Mouse (Mus musculus): Measurements from ENCODE around the gene Il6ra. TPM values are rescaled to one million over a fixed set of nuclear protein-coding genes. Genes with fewer than 3 reads are reported as not detected.
"Not testable (repeated sequence)": the region's sequence is repeated elsewhere in the genome, so short reads cannot be mapped to it uniquely, and the experiment has no call there.

Gene Il6ra
- polyA plus RNA-seq, 1 experiment from 2014 or later: 29.9 TPM

- H3K27ac ChIP-seq: no peak overlapping the region
- no peaks in the 10 kb centered on the region for H3K79me2 ChIP-seq (ENCODE audit: inconsistent target)
These were observed 37.2 kb downstream of the Il6ra start for GRCm38 (mm10) chr3:89875781-89876180.

DNA sequence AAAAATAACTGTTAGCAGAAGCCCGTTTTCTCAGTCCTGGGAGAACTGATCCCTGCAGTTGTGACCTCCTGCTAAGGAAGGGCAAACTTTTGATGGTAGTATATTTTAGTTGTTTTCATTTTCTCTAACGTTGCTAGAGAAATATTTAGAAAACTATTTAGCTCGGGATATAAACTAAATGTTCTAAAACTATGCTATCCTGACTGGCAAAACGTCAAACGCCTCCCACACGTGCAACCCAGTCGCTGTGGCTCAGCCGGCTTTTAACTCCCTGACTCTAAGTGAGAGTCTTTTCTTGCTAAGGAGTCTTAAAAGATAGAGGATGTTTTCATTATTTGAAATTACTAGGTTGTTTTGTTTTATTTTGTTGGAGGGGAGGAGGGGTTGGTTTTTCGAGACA lies 38.0 kb downstream of the Il6ra start:
- no peaks in the 10 kb centered on the region for H3K79me2 ChIP-seq (ENCODE audit: inconsistent target)
- WGBS (ENCODE audit: missing documents): 94% methylated on average over 9 of the region's 9 CpGs
- no peak overlapping the region for H3K27ac ChIP-seq
- H3K36me3 ChIP-seq (ENCODE audit: inconsistent target): peaks cover 88% of the 10 kb centered on the region
- no peak overlapping the region for H3K4me3 ChIP-seq (ENCODE audit: inconsistent target)

More at GRCm38 (mm10) chr3:89875781-89876180, 37.2 kb downstream of the Il6ra start:
- H3K36me3 ChIP-seq (ENCODE audit: inconsistent target): peaks cover 87% of the 10 kb centered on the region
- 95% methylated on average over 8 of the region's 8 CpGs for WGBS (ENCODE audit: missing documents)
- no peak overlapping the region for H3K4me3 ChIP-seq (ENCODE audit: inconsistent target)

GRCm38 (mm10) chr3:89874076-89874475 lies 38.9 kb downstream of the Il6ra start:
- H3K79me2 ChIP-seq (ENCODE audit: inconsistent target): no peaks in the 10 kb centered on the region
- peaks cover 89% of the 10 kb centered on the region for H3K36me3 ChIP-seq (ENCODE audit: inconsistent target)
- H3K27ac ChIP-seq: no peak overlapping the region
- no peak overlapping the region for H3K4me3 ChIP-seq (ENCODE audit: inconsistent target)
- 97% methylated on average over 5 of the region's 5 CpGs for WGBS (ENCODE audit: missing documents)

DNA sequence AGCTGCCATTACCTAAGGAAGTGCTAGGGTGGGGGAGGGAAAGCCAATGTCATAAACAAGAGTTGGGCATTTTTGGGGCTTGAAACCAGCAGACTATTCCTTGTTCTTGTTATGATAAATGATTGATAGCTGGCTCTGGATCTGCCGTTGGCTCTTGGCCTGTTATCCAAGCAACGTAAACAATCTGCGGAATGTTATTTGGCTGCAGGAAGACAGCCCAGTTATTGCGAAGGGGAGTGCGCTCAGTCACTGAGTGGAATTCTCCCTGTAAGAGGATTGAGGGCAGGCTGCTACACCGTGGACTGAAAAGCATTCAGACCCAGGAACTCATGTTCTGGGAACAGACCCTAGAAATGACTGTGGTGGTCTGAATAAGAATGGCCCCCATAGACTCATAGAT lies 40.3 kb downstream of the Il6ra start:
- Histone ChIP-seq H3K36me3 (ENCODE audit: inconsistent target) (peaks cover 75% of the 10 kb centered on the region), H3K4me3 (ENCODE audit: inconsistent target) (no peak overlapping the region), H3K79me2 (ENCODE audit: inconsistent target) (no peaks in the 10 kb centered on the region), H3K27ac (no peak overlapping the region)
- 85% methylated on average over 6 of the region's 6 CpGs for WGBS (ENCODE audit: missing documents)

- Histone ChIP-seq H3K27ac (no peak overlapping the region), H3K36me3 (ENCODE audit: inconsistent target) (peaks cover 71% of the 10 kb centered on the region), H3K4me3 (ENCODE audit: inconsistent target) (no peak overlapping the region), H3K79me2 (ENCODE audit: inconsistent target) (no peaks in the 10 kb centered on the region)
- WGBS (ENCODE audit: missing documents): 41% methylated on average over 7 of the region's 7 CpGs
These were observed 40.8 kb downstream of the Il6ra start for GRCm38 (mm10) chr3:89872209-89872608.

- H3K4me3 ChIP-seq (ENCODE audit: inconsistent target): no peak overlapping the region
- peaks cover 63% of the 10 kb centered on the region for H3K36me3 ChIP-seq (ENCODE audit: inconsistent target)
- 62% methylated on average over 6 of the region's 8 CpGs for WGBS (ENCODE audit: missing documents)
- no peak overlapping the region for H3K27ac ChIP-seq
- H3K79me2 ChIP-seq (ENCODE audit: inconsistent target): no peaks in the 10 kb centered on the region
These were observed 41.6 kb downstream of the Il6ra start for GRCm38 (mm10) chr3:89871339-89871914.

GRCm38 (mm10) chr3:89870472-89871271 lies 42.3 kb downstream of the Il6ra start:
- peaks cover 58% of the 10 kb centered on the region for H3K36me3 ChIP-seq (ENCODE audit: inconsistent target)
- H3K4me3 ChIP-seq (ENCODE audit: inconsistent target): no peak overlapping the region
- no peak overlapping the region for H3K27ac ChIP-seq
- H3K79me2 ChIP-seq (ENCODE audit: inconsistent target): no peaks in the 10 kb centered on the region
- 83% methylated on average over 20 of the region's 22 CpGs for WGBS (ENCODE audit: missing documents)

- Histone ChIP-seq H3K4me3 (ENCODE audit: inconsistent target) (no peak overlapping the region), H3K79me2 (ENCODE audit: inconsistent target) (no peaks in the 10 kb centered on the region), H3K36me3 (ENCODE audit: inconsistent target) (peaks cover 47% of the 10 kb centered on the region), H3K27ac (no peak overlapping the region)
- WGBS (ENCODE audit: missing documents): 72% methylated on average over 9 of the region's 9 CpGs
These were observed 43.4 kb downstream of the Il6ra start for GRCm38 (mm10) chr3:89869556-89869955.

DNA sequence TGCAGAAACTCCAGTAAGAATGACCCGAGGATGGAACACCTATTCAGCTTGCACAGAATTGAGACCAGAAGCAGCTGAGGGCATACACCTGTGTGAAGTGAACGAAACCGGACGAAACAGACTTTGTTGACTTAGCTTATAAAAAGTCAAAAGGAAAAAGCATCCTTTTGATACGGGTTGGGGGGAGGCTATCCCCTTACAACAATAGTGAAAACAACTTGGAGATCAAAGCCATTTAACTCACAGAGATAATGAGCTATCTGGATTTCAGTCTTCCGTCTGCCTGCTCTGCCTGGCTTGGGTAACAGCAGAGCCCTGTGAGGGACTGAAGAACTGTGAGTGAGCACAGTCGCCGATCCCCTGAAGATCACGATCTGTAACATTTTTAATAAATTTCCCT lies 44.0 kb downstream of the Il6ra start:
- H3K27ac ChIP-seq: no peak overlapping the region
- 93% methylated on average over 9 of the region's 9 CpGs for WGBS (ENCODE audit: missing documents)
- no peak overlapping the region for H3K4me3 ChIP-seq (ENCODE audit: inconsistent target)
- no peaks in the 10 kb centered on the region for H3K79me2 ChIP-seq (ENCODE audit: inconsistent target)
- H3K36me3 ChIP-seq (ENCODE audit: inconsistent target): peaks cover 41% of the 10 kb centered on the region

- H3K36me3 ChIP-seq (ENCODE audit: inconsistent target): peaks cover 35% of the 10 kb centered on the region
- H3K4me3 ChIP-seq (ENCODE audit: inconsistent target): no peak overlapping the region
- no peak overlapping the region for H3K27ac ChIP-seq
- no peaks in the 10 kb centered on the region for H3K79me2 ChIP-seq (ENCODE audit: inconsistent target)
- 90% methylated on average over 7 of the region's 7 CpGs for WGBS (ENCODE audit: missing documents)
These were observed 44.6 kb downstream of the Il6ra start for GRCm38 (mm10) chr3:89868357-89868756.

DNA sequence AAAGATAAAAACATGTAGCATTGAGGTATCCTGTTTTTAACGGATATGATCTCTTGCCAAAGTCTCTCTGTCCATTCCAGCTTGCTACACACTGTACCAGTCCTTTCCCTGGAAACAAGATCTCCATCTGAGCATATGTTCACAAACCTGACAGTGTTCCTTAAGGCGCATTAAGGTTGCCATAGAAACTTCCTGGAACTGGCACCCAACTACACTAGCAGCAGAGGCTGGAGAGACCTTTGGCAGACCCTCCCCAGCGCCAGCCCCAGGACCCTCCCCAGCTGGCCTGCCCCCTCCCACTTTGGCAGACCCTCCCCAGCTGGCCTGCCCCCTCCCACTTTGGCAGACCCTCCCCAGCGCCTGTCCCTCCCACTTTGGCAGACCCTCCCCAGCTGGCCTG lies 45.3 kb downstream of the Il6ra start:
- peaks cover 28% of the 10 kb centered on the region for H3K36me3 ChIP-seq (ENCODE audit: inconsistent target)
- H3K27ac ChIP-seq: no peak overlapping the region
- H3K79me2 ChIP-seq (ENCODE audit: inconsistent target): no peaks in the 10 kb centered on the region
- WGBS (ENCODE audit: missing documents): 92% methylated on average over 2 of the region's 4 CpGs
- H3K4me3 ChIP-seq (ENCODE audit: inconsistent target): no peak overlapping the region

DNA sequence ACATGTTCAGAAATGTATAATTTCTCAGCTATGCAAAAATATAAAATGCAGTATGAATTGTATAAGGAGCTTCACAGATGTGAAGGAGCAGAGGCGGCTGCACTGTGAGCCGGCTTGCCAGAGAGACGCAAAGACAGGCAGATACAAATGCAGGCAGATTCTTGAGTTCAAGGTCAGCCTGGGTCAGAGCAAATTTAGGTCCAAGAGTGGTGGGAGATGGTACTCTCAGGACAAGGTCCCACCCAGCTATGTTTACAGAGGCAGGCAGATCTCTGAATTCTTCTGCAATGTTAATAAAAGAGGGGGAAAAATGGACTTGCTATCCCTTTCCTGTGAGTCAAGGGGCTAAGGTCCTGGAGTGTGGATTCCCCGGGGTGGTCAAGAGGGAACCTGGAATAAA lies 47.2 kb downstream of the Il6ra start:
- Histone ChIP-seq H3K36me3 (ENCODE audit: inconsistent target) (peaks cover 13% of the 10 kb centered on the region), H3K4me3 (ENCODE audit: inconsistent target) (no peak overlapping the region), H3K27ac (no peak overlapping the region), H3K79me2 (ENCODE audit: inconsistent target) (no peaks in the 10 kb centered on the region)
- WGBS (ENCODE audit: missing documents): 98% methylated on average over 4 of the region's 4 CpGs

DNA sequence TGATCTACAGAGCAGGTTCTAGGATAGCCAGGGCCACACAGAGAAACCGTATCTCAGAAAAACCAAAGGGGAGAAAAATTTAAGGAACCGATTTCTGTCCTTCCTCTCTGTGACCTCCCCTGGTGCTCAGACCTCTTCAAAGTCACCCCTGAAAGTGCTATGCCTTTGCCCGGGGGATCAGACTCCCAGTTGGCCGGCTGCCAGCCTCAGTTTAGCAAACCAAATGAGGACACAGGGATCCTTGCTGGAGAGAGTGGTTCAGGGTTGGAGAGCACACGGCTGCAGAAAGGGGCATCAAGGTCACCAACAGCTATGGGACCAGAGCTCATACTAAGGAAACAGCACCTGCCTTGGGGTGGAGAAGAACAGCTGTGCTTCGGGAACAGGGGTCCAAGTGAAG lies 48.0 kb downstream of the Il6ra start:
- H3K27ac ChIP-seq: peak overlapping the region; percentile 82; the same call in 1 of the 2 replicates
- no peak overlapping the region for H3K4me3 ChIP-seq (ENCODE audit: inconsistent target)
- 45% methylated on average over 6 of the region's 6 CpGs for WGBS (ENCODE audit: missing documents)
- peaks cover 5% of the 10 kb centered on the region; the same call in 1 of the 2 replicates for H3K36me3 ChIP-seq (ENCODE audit: inconsistent target)
- H3K79me2 ChIP-seq (ENCODE audit: inconsistent target): no peaks in the 10 kb centered on the region

- Histone ChIP-seq H3K4me3 (ENCODE audit: inconsistent target) (no peak overlapping the region), H3K27ac (peak overlapping the region; percentile 82), H3K79me2 (ENCODE audit: inconsistent target) (no peaks in the 10 kb centered on the region), H3K36me3 (ENCODE audit: inconsistent target) (no peaks in the 10 kb centered on the region)
- WGBS (ENCODE audit: missing documents): 33% methylated on average over 9 of the region's 9 CpGs
These were observed 49.1 kb downstream of the Il6ra start for GRCm38 (mm10) chr3:89863716-89864509.

GRCm38 (mm10) chr3:89863276-89863675 lies 49.7 kb downstream of the Il6ra start:
- H3K27ac ChIP-seq: peak overlapping the region; percentile 82
- not testable (repeated sequence) for H3K79me2 ChIP-seq (ENCODE audit: inconsistent target); H3K4me3 ChIP-seq (ENCODE audit: inconsistent target); H3K36me3 ChIP-seq (ENCODE audit: inconsistent target)
- 97% methylated on average over 3 of the region's 3 CpGs for WGBS (ENCODE audit: missing documents)
